Mouse (Mus musculus) hindbrain, postnatal 0 days (tissue): ENCODE measurements around the gene Zfp423. TPM values are rescaled to one million over a fixed set of nuclear protein-coding genes. Genes with fewer than 3 reads are reported as not detected.

ENCODE experiments used
- ATAC-seq: fragments of 200-750 bp; cut with Nextera tagmentation; 2 replicates; pipeline ENCODE4 v1.8.0; 2017; ENCODE audit warnings: mild to moderate bottlenecking, moderate TSS enrichment, moderate library complexity
- DNase-seq: peaks from one replicate; pipeline ENCODE4 v3.0.0-alpha.2; 2015; ENCODE audit warnings: low spot score
- H3K27ac ChIP-seq: fragments of 300-500 bp; sonication (generic); 2 replicates; pipeline ENCODE4 v1.5.1; 2014; ENCODE audit warnings: mild to moderate bottlenecking
- H3K27me3 ChIP-seq: fragments of 300-500 bp; sonication (generic); 2 replicates; pipeline ENCODE4 v1.6.1; 2014; ENCODE audit warnings: low read length, mixed read lengths; ENCODE audit not compliant: insufficient read depth
- H3K36me3 ChIP-seq: fragments of 300-500 bp; sonication (generic); 2 replicates; pipeline ENCODE4 v1.6.1; 2014; ENCODE audit warnings: low read length, mixed read lengths; ENCODE audit not compliant: insufficient read depth
- H3K4me1 ChIP-seq: fragments of 300-500 bp; sonication (generic); 2 replicates; pipeline ENCODE4 v1.6.1; 2014; ENCODE audit warnings: antibody characterized with exemption, low read length, mixed read lengths; ENCODE audit not compliant: insufficient read depth
- H3K4me2 ChIP-seq: fragments of 300-500 bp; sonication (generic); 2 replicates; pipeline ENCODE4 v1.6.1; 2014; ENCODE audit warnings: low read depth, mild to moderate bottlenecking, low read length, moderate library complexity, mixed read lengths
- H3K4me3 ChIP-seq: fragments of 300-500 bp; sonication (generic); 2 replicates; pipeline ENCODE4 v1.5.1; 2014; ENCODE audit warnings: low read length
- H3K9ac ChIP-seq: fragments of 300-500 bp; sonication (generic); replicated peaks from 2 replicates; pipeline ENCODE4 v1.6.1; 2014; ENCODE audit warnings: mild to moderate bottlenecking, low read length, moderate library complexity, mixed read lengths
- H3K9me3 ChIP-seq: fragments of 300-500 bp; sonication (generic); 2 replicates; pipeline ENCODE4 v1.6.1; 2016; ENCODE audit warnings: low read length, mixed read lengths
- CTCF ChIP-seq: IDR thresholded peaks from 2 replicates; pipeline ENCODE4 v1.5.1; 2016; ENCODE audit warnings: antibody characterized with exemption, control low read depth, low read depth
- WGBS: fragments of 180-500 bp; shearing (Covaris S2); extraction: QIAGEN DNeasy Blood & Tissue Kit; methylation state at CpG from one replicate; pipeline ENCODE4 v1.1.7; 2014; 5-methylcytosine and 5-hydroxymethylcytosine counted together
- polyA plus RNA-seq: library from polyadenylated mRNA; unstranded; fragments of >200 nt; fragmentation: Nextera tagmentation; extraction: Ambion mirVana; gene quantifications from 2 replicates; pipeline ENCODE4 v1.2.1, GENCODE M21; 2015
- total RNA-seq: library from RNA; depleted of rRNA; stranded (reverse); fragments of >200 nt; gene quantifications from 2 replicates; pipeline ENCODE4 v1.2.3, GENCODE M21; 2014

Zfp423 gene
- total and polyA plus RNA-seq, 2 experiments from 2014 or later = 22.2 to 73.6 TPM

GRCm38 (mm10) chr8:87926098-87926890 lies 33.1 kb downstream of the Zfp423 start:
- Histone ChIP-seq H3K9ac (no peak overlapping the region), H3K9me3 (no peaks in the 10 kb centered on the region), H3K27ac (no peak overlapping the region), H3K4me2 (no peak overlapping the region), H3K4me3 (no peak overlapping the region), H3K36me3 (no peaks in the 10 kb centered on the region), H3K4me1 (0 out of 2 replicates have a peak, but pooled peaks cover 6% of the 10 kb centered on the region), H3K27me3 (no peaks in the 10 kb centered on the region)
- ATAC-seq = no peak
- no peak for TF ChIP-seq CTCF
- 48% methylated on average over 7 of the region's 7 CpGs for WGBS
- DNase-seq = no peak

DNA sequence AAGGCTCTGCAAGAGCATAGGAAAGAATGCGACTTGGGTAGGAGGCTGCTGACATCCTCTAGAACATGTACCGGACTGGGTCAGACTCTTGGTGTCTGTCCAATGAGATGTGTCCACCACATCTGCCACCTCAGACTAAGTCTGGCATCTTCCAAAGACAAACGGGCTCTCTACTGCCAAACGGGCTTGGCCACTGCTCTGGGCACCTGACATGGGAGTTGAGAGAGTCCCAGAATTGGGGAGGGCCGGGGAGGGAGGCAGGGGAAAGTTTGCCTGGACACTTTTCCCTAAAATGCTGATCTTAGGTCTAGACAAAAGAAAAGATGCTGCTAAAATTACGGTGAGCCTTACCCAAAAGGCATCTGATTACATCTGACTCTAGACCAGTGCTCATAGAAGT lies 36.5 kb downstream of the Zfp423 start:
- Histone ChIP-seq H3K4me1 (peaks cover 12% of the 10 kb centered on the region), H3K9ac (no peak overlapping the region), H3K4me3 (no peak overlapping the region), H3K27ac (no peak overlapping the region; the same call in 1 of the 2 replicates), H3K9me3 (no peaks in the 10 kb centered on the region), H3K4me2 (no peak overlapping the region), H3K36me3 (no peaks in the 10 kb centered on the region), H3K27me3 (no peaks in the 10 kb centered on the region)
- TF ChIP-seq CTCF = no peak
- WGBS = 56% methylated on average over 6 of the region's 6 CpGs
- ATAC-seq (peak; percentile 43; the same call in 1 of the 2 replicates), DNase-seq (peak; percentile 38)

GRCm38 (mm10) chr8:87922446-87922845 lies 36.9 kb downstream of the Zfp423 start:
- H3K4me3 ChIP-seq = no peak overlapping the region
- H3K4me1 ChIP-seq = peaks cover 10% of the 10 kb centered on the region
- no peak for TF ChIP-seq CTCF
- 46% methylated on average over 6 of the region's 6 CpGs for WGBS
- H3K27me3 ChIP-seq = no peaks in the 10 kb centered on the region
- H3K4me2 ChIP-seq = no peak overlapping the region
- no peaks in the 10 kb centered on the region for H3K9me3 ChIP-seq
- DNase-seq = no peak
- H3K27ac ChIP-seq = no peak overlapping the region; the same call in 1 of the 2 replicates
- no peaks in the 10 kb centered on the region for H3K36me3 ChIP-seq
- H3K9ac ChIP-seq = no peak overlapping the region
- ATAC-seq = no peak

DNA sequence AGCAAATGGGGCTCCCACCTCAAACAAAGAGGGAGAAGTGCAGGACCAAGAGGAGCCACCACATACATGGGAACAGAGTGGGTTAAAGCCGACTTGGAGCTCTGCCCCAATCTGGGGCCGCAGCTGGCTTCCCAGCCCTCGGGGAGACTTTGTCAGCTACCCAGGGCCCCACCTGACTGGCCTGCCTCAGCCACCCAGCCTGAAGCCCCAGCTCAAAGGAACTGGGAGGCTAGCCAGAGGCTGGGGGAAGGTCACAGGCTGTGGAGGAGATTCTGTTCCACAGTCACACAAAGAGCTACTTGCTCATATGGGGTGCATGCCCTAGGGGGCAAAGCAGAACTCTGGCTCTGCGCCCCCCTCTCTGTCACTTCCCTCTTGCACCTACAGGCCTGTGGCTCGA lies 41.4 kb downstream of the Zfp423 start:
- 31% methylated on average over 5 of the region's 5 CpGs for WGBS
- no peak for TF ChIP-seq CTCF

GRCm38 (mm10) chr8:87915763-87916162 lies 43.6 kb downstream of the Zfp423 start:
- WGBS = 72% methylated on average over 9 of the region's 9 CpGs
- no peak overlapping the region for H3K4me3 ChIP-seq
- H3K9me3 ChIP-seq = no peaks in the 10 kb centered on the region
- H3K27ac ChIP-seq = no peak overlapping the region
- DNase-seq (no peak), ATAC-seq (no peak)
- H3K4me2 ChIP-seq = no peak overlapping the region
- TF ChIP-seq CTCF = no peak
- no peaks in the 10 kb centered on the region for H3K27me3 ChIP-seq
- no peaks in the 10 kb centered on the region for H3K36me3 ChIP-seq
- H3K4me1 ChIP-seq = peaks cover 21% of the 10 kb centered on the region
- no peak overlapping the region for H3K9ac ChIP-seq

More for the DNA sequence above, 41.4 kb downstream of the Zfp423 start:
- Histone ChIP-seq H3K4me1 (peaks cover 21% of the 10 kb centered on the region), H3K4me3 (no peak overlapping the region), H3K4me2 (no peak overlapping the region), H3K9me3 (no peaks in the 10 kb centered on the region), H3K27ac (peak overlapping the region; percentile 20; the same call in 1 of the 2 replicates), H3K27me3 (no peaks in the 10 kb centered on the region), H3K9ac (no peak overlapping the region), H3K36me3 (no peaks in the 10 kb centered on the region)
- peak; percentile 55 for DNase-seq
- ATAC-seq = peak; percentile 56; the same call in 1 of the 2 replicates

GRCm38 (mm10) chr8:87914247-87914967 lies 45.0 kb downstream of the Zfp423 start:
- H3K27me3 ChIP-seq = no peaks in the 10 kb centered on the region
- H3K9me3 ChIP-seq = no peaks in the 10 kb centered on the region
- H3K4me1 ChIP-seq = peaks cover 21% of the 10 kb centered on the region
- H3K9ac ChIP-seq = no peak overlapping the region
- DNase-seq (no peak), ATAC-seq (no peak)
- H3K27ac ChIP-seq = no peak overlapping the region
- no peak overlapping the region for H3K4me3 ChIP-seq
- no peak overlapping the region for H3K4me2 ChIP-seq
- no peaks in the 10 kb centered on the region for H3K36me3 ChIP-seq
- TF ChIP-seq CTCF = no peak
- 54% methylated on average over 6 of the region's 6 CpGs for WGBS
